Mouse (Mus musculus) left cerebral cortex, adult 8-10 months (tissue): Measurements from ENCODE around the gene Ift122. TPM values are rescaled to one million over a fixed set of nuclear protein-coding genes. Genes with fewer than 3 reads are reported as not detected.

Experiments
- DNase-seq, 2 experiments: peaks; one replicate each; pipeline ENCODE4 v3.0.0; 2022; ENCODE audit warnings: low spot score in 2 of 2
- total RNA-seq, 4 experiments: library from RNA; stranded (reverse); gene quantifications; 2 replicates each; pipeline ENCODE4 v1.2.4; 2022

Ift122 gene
- total RNA-seq, 4 experiments from 2014 or later = 27.1 to 30.5 (median 27.7) TPM

- no peak for DNase-seq
These were observed 37.3 kb downstream of the Ift122 start for GRCm38 (mm10) chr6:115890601-115891000.

- DNase-seq = peak in 1 of 2 experiments; percentile 76
These were observed 37.8 kb downstream of the Ift122 start for GRCm38 (mm10) chr6:115891061-115891460.

GRCm38 (mm10) chr6:115891497-115892061, 38.3 kb downstream of the Ift122 start:
- DNase-seq = peak; percentile 77 to 87

- DNase-seq = no peak
These were observed 39.1 kb downstream of the Ift122 start for GRCm38 (mm10) chr6:115892363-115892762.

- DNase-seq = no peak
These were observed 43.1 kb downstream of the Ift122 start for GRCm38 (mm10) chr6:115896346-115896745.

GRCm38 (mm10) chr6:115897117-115897516, 43.8 kb downstream of the Ift122 start:
- DNase-seq = no peak

- DNase-seq = no peak
These were observed 44.8 kb downstream of the Ift122 start for GRCm38 (mm10) chr6:115897926-115898520.

- peak; percentile 61 to 77 for DNase-seq
These were observed 47.8 kb downstream of the Ift122 start for GRCm38 (mm10) chr6:115901062-115901461.

- no peak for DNase-seq
These were observed 48.2 kb downstream of the Ift122 start for GRCm38 (mm10) chr6:115901489-115901931.

- DNase-seq = no peak
These were observed 49.3 kb downstream of the Ift122 start for GRCm38 (mm10) chr6:115902545-115902944.

- DNase-seq = no peak
These were observed 52.3 kb downstream of the Ift122 start for GRCm38 (mm10) chr6:115905568-115905967.

- no peak for DNase-seq
These were observed 53.2 kb downstream of the Ift122 start for GRCm38 (mm10) chr6:115906455-115906854.

GRCm38 (mm10) chr6:115906871-115907270, 53.6 kb downstream of the Ift122 start:
- no peak for DNase-seq

GRCm38 (mm10) chr6:115908421-115908982, 55.2 kb downstream of the Ift122 start:
- no peak for DNase-seq

- DNase-seq = no peak
These were observed 55.8 kb downstream of the Ift122 start for GRCm38 (mm10) chr6:115909052-115909451.

- no peak for DNase-seq
These were observed 56.7 kb downstream of the Ift122 start for GRCm38 (mm10) chr6:115909940-115910339.

GRCm38 (mm10) chr6:115911763-115912162, 58.5 kb downstream of the Ift122 start:
- no peak for DNase-seq

GRCm38 (mm10) chr6:115913482-115913881, 60.2 kb downstream of the Ift122 start:
- no peak for DNase-seq

GRCm38 (mm10) chr6:115914511-115915202, 61.4 kb downstream of the Ift122 start:
- peak in 1 of 2 experiments; percentile 78 for DNase-seq

GRCm38 (mm10) chr6:115915601-115916445, 62.6 kb downstream of the Ift122 start:
- peak in 1 of 2 experiments; percentile 85 for DNase-seq

- no peak for DNase-seq
These were observed 63.3 kb downstream of the Ift122 start for GRCm38 (mm10) chr6:115916611-115917010.
